Mouse (Mus musculus) thymus, postnatal 25 days (tissue): Measurements from ENCODE around the gene Gm3646.

Experiments
- DNase-seq: peaks from one replicate; pipeline ENCODE4 v3.0.0; 2022

Gm3646 gene

DNA sequence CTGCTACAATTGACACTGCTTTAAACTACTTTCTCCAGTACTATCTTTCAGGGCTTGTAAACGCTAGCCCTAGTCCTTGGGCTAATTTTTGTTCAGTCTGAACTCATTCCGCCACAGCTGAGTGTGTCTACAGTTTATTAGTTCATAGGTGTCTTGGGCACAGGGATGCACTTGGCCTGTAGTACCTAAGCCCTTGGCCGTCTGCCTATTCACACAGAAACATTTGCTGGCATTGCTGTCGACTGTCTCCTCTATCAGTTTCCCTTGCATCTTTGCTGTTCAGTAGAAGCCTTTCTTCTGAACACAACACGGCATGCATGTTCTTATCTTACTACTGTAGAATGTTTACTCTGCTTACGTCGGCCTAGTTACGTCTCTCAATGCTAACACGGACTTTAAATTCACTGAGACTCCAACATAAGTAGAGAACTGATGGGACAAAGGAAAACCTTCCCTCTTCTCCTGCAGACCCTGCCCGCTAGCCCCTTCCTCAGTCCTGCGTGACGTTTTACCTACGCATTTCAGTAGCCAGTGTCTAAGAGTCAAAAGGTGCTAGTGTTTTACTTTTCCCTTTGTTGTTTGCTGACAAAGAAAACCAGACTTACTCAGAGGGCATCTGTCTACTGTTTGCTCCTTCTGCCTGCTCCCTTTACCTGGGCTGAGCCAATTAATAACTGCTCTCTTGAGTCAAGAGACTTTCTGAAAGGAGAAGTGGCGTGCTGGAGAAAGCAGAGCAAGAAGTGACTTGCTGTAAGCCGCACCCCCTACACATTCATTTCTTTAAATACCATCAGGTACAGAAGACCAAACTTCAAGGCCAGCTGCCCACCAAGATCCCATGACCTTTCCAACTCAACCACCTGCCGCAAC is 25.8 kb downstream of the Gm3646 start:
- no peak for DNase-seq

DNA sequence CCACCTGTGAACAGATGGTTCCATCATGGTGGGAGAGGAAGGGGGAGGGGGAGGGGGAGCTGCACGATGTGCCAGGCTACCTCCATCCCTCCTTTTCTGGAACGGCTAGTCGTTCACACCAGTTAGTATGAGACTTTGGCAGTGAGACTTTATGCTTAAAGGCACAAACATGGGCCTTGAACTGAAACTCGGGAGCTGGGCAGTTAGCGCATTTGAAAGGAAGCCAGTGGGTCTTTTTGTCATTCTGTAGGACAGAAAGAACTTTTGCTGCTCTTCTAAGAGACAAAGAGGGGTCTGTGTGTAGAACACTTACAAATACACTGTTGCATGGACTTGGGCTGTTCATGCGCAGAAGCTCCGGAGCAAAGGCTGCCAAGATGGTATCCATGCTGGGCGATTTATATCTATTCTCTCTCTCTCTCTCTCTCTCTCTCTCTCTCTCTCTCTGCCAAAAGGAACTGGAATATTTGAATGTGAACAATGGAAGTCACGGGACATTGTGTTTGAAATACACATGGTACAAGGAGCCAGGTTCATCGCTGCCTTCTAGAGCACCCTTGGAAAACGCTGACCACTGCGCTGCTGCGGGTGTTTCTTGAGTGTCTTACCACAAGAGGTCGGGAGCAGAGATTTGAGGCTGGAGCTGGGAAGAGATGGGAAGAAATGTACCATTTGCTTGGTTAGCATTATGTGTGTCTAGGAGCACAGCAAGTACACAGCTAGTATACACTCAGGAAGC is 31.0 kb downstream of the Gm3646 start:
- DNase-seq = no peak

DNA sequence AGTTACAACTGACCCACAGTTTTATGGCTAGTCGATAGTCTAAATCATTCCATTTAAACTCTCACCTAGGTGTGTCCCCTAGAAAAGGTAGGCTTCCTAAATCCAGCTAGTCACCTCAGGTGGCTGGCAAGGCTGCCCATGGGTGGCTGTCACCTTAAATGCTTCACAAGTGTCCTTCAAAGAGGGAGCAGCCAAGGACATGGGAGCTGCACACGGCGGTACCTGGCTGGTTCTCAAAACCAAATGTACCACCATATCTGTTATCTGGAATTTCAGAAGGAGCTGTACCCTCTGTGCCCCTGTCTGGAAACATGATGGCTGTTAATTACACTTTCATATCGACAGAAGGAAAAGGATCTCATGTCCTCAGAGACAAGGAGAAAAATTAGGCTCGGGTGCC is 31.6 kb downstream of the Gm3646 start:
- no peak for DNase-seq

DNA sequence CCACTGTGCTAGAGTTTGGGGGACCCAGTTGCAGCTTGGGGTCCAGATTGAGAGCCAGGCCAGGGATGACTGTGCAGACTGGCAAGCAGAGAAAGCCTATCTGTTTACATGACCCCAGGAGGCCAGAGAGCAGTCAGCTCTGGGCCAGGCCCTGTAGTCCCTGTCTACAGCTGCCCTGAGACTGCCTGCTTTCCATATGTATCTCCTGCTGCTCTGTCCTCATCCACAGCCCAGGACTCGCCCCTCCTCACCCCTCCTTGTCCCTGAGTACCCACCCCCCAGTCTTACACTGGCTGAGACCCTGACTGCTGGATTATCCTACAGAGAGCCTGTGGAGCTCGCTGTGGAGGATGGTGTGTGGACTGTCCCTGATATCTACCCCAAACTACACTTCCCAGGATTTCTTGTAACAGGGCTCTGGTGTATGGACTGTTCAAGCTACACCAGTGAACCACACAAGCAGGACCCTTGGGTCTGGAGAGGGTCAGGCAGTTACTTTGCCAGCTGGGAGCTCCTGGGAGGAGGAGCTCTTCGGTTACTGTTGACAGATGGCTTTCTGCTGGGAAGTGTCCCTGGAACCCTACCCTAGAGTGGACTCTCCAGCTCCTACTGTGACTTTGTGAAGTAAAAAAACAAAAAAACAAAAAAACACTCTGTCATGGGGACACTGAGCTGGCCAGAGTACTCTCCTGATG is 32.6 kb downstream of the Gm3646 start:
- no peak for DNase-seq

DNA sequence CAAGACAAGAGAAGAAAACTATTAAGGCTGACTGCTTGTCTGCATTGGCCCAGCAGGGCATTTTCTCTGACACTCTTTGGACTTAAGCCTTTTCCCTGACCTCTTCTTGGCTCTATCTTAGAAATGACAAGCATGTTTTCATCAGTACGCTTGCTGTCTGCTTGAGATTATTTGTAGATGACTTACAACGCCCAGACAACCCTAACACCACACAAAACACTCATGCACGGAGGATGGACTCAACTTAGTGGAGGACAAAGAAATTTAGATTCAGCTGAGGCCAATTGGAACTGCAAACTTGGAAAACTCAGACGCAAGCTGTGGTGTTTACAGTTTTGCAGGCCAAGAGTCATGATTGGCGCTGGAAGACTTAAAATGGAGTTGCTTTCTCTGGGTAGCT is 34.7 kb downstream of the Gm3646 start:
- no peak for DNase-seq

DNA sequence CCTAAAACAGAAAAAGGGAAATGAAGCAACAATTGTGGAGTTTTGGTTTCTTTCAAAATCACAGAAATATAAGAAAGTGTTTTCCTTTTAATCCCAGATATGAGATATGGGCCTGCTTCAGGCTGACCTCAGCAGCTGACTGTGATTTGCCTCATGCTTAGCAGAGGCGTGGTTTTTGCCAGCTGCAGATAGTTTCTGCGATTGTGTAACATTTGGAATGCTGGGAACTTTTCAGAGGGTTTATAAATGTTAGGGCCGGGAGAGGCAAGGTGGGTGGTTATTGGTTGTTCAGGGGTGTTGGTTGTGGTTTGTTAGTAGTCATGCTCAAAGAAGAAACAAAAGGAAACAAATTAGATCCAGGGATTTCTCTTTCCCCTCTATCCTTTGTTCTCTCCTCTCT is 37.1 kb downstream of the Gm3646 start:
- no peak for DNase-seq

DNA sequence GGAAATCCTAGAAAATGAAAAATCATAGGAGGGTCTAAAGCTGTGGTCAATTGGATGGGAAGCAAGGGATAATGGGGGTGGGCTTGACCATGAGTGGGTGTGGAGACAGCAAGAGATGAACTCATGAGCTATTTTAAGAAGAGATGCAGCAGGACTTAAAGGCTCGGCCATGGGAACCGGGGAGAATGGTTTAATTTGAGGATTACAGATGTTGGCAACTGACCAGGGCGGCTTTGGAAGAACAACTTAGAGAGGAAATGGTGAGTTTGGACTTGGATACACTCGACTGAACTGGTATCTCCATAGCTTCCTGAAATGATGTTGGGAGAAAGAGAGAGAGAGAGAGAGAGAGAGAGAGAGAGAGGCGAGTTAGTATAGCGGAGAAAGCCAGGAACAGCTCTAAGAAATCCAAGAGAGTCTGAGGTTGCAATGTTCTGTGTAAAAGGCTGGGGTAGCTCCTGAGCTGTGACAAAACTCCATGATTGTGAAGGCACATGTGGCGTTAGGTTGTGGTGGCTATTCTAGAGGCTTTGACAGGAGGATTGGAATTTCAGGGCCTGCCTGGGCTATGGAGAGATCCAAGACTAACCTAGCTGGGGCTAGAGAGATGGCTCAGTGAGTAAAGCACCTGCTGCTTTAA is 39.2 kb downstream of the Gm3646 start:
- no peak for DNase-seq

DNA sequence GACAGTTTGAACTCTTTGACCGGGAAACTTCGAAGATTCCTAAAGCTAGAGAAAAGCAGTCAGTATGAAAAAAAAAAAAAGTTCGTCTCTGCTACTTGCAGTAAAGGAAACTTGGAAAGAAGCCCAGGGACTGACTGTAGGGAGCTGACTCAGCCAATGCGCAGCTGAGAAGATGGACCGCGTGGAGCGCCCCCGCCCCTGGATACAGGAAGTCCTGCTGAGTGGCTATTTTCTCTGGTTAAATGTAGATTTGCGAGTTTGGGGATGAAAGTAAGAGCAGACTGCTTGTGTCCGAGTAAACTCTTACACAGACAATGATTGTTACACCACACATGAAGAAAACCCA is 43.1 kb downstream of the Gm3646 start:
- peak; percentile 50 for DNase-seq

DNA sequence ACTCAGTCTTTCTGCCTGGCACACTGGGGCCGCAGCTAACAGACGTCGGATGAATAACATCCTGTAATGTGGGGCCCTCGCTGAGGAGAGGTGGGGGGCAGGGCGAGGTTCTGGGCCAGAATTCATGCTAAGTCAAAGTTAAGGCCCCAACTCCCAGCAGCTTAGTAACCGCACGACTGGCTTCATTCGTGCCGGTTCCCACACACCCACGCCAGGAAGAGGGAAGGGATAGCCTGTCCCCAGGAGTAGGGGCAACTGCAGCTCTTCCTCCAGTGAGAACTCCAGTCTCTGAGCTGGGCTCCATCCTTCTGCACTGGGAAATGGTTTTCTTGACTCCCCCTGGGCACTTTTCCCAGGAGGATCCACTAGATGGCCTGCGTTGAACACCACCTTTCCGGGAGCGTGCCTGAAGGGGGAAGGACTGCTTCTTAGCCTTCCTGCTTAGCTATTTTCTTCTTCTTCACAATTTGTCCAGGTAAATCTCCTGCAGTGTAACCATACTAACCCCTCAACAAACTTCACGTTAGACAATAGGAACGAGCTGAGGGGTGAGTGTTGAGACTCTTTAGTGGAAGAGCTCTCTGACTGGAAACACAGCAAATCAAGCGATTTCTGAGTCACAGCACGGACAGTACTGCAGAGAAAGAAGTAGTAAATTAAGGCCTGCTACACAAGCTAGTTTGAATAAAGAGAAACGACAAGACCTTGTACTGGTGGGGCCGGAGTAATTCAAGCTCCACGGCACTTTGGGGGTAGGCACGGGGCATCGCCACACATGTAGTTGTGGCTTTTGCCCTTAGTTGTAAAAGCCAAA is 43.7 kb downstream of the Gm3646 start:
- DNase-seq = peak; percentile 65

DNA sequence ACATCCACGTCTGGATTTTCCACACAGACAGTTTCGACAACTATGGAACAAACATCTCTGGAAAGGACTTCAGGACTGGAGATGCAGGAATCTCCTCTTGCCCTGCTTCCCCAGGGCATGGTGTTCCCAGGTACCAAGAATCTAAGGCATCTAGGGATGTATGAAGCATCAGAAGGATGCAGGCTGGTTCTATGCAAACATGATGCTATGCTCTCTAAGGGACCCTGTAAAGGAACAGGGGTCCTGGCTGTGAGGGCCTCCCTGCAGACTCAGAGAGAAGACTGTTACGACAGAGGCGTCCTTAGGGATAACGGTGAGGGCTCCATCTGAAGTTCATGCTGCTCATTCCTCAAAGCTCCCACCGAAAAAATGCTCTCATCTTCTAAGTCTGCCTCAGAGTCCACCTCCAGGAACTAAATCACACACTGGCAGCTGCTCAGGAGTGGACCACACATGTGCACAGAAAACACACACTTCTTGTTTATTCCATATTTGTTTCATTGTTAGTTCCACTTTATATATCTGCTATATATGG is 44.9 kb downstream of the Gm3646 start:
- no peak for DNase-seq

DNA sequence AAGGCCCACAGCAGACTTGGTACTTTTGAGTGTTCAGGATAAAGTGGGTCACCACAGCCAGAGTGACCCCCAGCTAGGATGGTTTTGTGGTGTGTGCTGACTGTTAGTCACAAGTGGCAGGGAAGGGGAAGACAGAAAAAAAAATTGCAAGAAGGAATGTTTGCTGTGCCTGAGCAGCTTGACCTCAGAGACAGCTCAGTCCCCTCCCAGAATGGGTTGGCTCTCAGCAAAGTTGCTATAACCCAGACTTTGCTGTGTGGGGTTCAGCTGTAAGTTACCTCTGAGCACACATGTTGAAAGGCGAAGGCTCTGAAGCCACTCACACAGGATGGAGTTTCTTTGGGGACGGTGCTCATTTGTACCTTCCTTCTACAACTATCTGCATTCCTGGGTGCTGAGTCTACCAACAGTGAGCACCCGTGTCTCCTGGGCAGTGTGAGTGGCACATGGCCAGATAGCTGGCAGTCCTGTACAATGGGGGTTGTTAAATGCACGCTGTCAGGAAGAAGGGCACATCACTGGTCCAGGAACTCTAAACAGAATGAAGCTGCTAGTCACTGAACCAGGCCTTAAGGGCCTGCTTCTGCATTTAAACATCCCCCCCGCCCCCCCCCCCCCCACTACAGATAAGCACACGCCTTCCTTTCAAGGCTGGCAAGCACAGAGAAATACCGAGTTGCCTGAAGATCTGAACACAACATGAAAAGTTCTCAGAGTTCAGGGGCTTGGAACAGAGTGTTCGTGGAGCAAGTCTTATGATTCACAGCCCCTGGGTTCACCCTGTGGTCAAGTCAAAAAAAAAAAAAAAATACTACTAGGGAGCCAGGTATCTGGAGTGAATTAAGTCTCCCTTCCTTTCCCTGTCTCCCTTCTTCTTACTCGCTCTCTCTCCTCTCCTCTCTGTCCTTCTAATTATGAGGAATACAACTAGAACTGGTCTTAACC is 45.6 kb downstream of the Gm3646 start:
- DNase-seq = no peak

DNA sequence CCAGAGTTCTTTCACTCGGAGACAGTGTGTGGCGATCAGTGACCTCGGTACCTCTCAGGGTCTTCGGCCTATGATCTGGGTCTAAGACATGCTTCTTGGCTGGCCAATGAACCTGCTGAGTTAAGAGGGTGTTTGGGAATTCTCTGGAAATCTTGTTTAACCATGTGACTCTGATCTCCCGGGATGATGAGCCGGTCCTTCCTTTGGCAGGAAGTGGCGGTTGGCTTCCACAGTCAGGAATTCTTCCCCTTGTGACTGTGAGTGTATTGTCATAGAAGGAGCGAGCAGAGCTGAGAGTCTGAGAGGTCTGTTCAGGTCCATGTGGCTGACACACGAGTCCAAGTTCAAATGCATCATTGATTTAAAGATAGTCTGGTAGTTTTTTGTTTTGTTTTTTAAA is 46.9 kb downstream of the Gm3646 start:
- no peak for DNase-seq

DNA sequence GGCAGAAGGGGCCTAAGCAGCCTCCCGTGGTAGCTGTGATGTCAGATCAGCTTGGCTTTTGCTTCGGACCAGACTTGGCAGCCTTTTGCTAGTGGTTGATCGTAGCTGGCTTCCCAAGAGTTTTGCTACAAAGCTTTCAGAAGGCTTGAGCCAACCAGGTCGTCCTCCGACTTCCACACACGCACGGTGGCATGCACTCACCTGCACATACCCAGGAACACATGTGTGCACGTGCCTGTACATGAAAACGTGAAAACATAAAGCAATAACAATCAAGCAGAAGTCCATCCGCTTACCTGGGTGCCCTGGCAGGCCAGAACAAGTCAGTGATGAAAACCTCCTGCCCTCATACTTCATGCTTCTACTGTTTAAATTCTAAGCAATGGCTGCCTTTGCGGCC is 48.2 kb downstream of the Gm3646 start:
- DNase-seq = no peak

DNA sequence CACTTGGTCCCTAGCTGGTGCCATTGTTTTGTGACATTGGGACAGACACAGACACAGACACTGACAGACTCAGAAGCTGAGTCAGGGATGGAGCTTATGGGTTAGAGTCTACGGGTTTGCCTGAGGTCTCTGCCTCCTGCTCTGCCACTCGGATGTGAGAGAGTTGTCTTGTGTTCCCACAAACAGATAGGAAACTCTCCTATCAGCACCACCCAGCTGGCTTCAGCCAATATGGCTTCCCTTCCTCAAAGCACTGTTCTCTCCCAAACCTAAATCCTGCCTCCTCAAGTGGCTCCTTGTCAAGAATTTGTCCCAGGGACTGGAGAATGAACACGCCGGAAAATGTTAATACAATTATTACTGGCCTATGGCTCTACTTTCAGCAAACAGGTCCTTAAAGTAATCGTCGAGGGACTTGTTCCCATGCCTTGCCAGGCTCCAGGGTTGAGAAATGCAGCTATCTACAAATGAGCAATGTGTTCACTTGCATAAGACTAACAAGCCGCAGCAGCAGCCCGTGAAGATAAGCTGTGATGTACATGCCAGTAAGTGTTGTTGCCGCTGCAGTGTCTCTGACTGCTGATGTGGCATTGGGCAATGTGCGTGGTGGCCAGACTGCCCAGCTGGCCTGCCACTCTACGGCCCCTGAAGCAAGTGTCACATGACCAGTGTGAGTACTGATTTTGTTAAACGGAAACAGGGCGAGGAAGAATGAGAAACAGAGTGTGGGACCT is 50.7 kb downstream of the Gm3646 start:
- no peak for DNase-seq
